Mouse (Mus musculus): Measurements from ENCODE around the gene Gm21964. TPM values are rescaled to one million over a fixed set of nuclear protein-coding genes. Genes with fewer than 3 reads are reported as not detected.

Gm21964 gene
- not detected in 2 replicates for polyA plus RNA-seq (2014; fragmentation: Nextera tagmentation; extraction: Ambion mirVana)

GRCm38 (mm10) chr8:110100907-110101306, at the start of gene Gm21964:
Gene Gm21964 (plus strand): TSS chr8:110101207.
- DNase-seq (ENCODE audit: low spot score) = no peak
- no peaks in the 10 kb centered on the region for H3K36me3 ChIP-seq (ENCODE audit: control insufficient read depth, insufficient read depth, low read length)
- H3K4me3 ChIP-seq (ENCODE audit: low read depth, low read length) = no peak within 1 kb of the TSS
- H3K4me2 ChIP-seq (ENCODE audit: low read length) = no peak within 1 kb of the TSS
- H3K4me1 ChIP-seq (replicated peaks; ENCODE audit: control insufficient read depth, insufficient read depth, low read length) = no peaks in the 10 kb centered on the region
- H3K9me3 ChIP-seq (ENCODE audit: control insufficient read depth, low read length) = no peaks in the 10 kb centered on the region
- no peaks in the 10 kb centered on the region for H3K27me3 ChIP-seq (replicated peaks; ENCODE audit: control insufficient read depth, insufficient read depth, low read length)
- H3K27ac ChIP-seq (ENCODE audit: low read depth) = no peak within 1 kb of the TSS
- no peak for ATAC-seq (replicated peaks; ENCODE audit: low FRiP score, low TSS enrichment, low read depth)
- H3K9ac ChIP-seq (ENCODE audit: low read length) = no peak within 1 kb of the TSS
- 83% methylated on average over 12 of the region's 12 CpGs for WGBS

GRCm38 (mm10) chr8:110051208-110051607, 49.8 kb upstream of the Gm21964 start:
- no peak overlapping the region for H3K4me2 ChIP-seq (ENCODE audit: low read length)
- DNase-seq (ENCODE audit: low spot score) (no peak), ATAC-seq (replicated peaks; ENCODE audit: low FRiP score, low TSS enrichment, low read depth) (no peak)
- H3K4me3 ChIP-seq (ENCODE audit: low read depth, low read length) = no peak overlapping the region
- no peak overlapping the region for H3K27ac ChIP-seq (ENCODE audit: low read depth)
- H3K27me3 ChIP-seq (replicated peaks; ENCODE audit: control insufficient read depth, insufficient read depth, low read length) = 0 out of 2 replicates have a peak, but pooled peaks cover 6% of the 10 kb centered on the region
- H3K9me3 ChIP-seq (ENCODE audit: control insufficient read depth, low read length) = no peaks in the 10 kb centered on the region
- WGBS = 65% methylated on average over 6 of the region's 6 CpGs
- H3K4me1 ChIP-seq (replicated peaks; ENCODE audit: control insufficient read depth, insufficient read depth, low read length) = no peaks in the 10 kb centered on the region
- H3K36me3 ChIP-seq (ENCODE audit: control insufficient read depth, insufficient read depth, low read length) = no peaks in the 10 kb centered on the region
- H3K9ac ChIP-seq (ENCODE audit: low read length) = no peak overlapping the region

GRCm38 (mm10) chr8:110058207-110058606, 42.8 kb upstream of the Gm21964 start:
- DNase-seq (ENCODE audit: low spot score) (no peak), ATAC-seq (replicated peaks; ENCODE audit: low FRiP score, low TSS enrichment, low read depth) (no peak)

GRCm38 (mm10) chr8:110064161-110064560, 36.8 kb upstream of the Gm21964 start:
- no peak for ATAC-seq (replicated peaks; ENCODE audit: low FRiP score, low TSS enrichment, low read depth)
- no peaks in the 10 kb centered on the region for H3K36me3 ChIP-seq (ENCODE audit: control insufficient read depth, insufficient read depth, low read length)
- no peak overlapping the region for H3K4me3 ChIP-seq (ENCODE audit: low read depth, low read length)
- no peak for DNase-seq (ENCODE audit: low spot score)
- no peaks in the 10 kb centered on the region for H3K27me3 ChIP-seq (replicated peaks; ENCODE audit: control insufficient read depth, insufficient read depth, low read length)
- H3K9me3 ChIP-seq (ENCODE audit: control insufficient read depth, low read length) = 0 out of 2 replicates have a peak, but pooled peaks cover 8% of the 10 kb centered on the region
- no peak overlapping the region for H3K27ac ChIP-seq (ENCODE audit: low read depth)
- H3K4me2 ChIP-seq (ENCODE audit: low read length) = no peak overlapping the region
- no peak overlapping the region for H3K9ac ChIP-seq (ENCODE audit: low read length)
- 62% methylated on average over 9 of the region's 9 CpGs for WGBS
- H3K4me1 ChIP-seq (replicated peaks; ENCODE audit: control insufficient read depth, insufficient read depth, low read length) = no peaks in the 10 kb centered on the region

More at GRCm38 (mm10) chr8:110058207-110058606, 42.8 kb upstream of the Gm21964 start:
- no peak overlapping the region for H3K4me3 ChIP-seq (ENCODE audit: low read depth, low read length)
- WGBS = 70% methylated on average over 8 of the region's 8 CpGs
- no peak overlapping the region for H3K27ac ChIP-seq (ENCODE audit: low read depth)
- H3K4me1 ChIP-seq (replicated peaks; ENCODE audit: control insufficient read depth, insufficient read depth, low read length) = no peaks in the 10 kb centered on the region
- H3K36me3 ChIP-seq (ENCODE audit: control insufficient read depth, insufficient read depth, low read length) = no peaks in the 10 kb centered on the region
- H3K9ac ChIP-seq (ENCODE audit: low read length) = no peak overlapping the region
- H3K9me3 ChIP-seq (ENCODE audit: control insufficient read depth, low read length) = 0 out of 2 replicates have a peak, but pooled peaks cover 6% of the 10 kb centered on the region
- H3K4me2 ChIP-seq (ENCODE audit: low read length) = no peak overlapping the region
- peaks cover 8% of the 10 kb centered on the region; the same call in 1 of the 2 replicates for H3K27me3 ChIP-seq (replicated peaks; ENCODE audit: control insufficient read depth, insufficient read depth, low read length)

- no peak overlapping the region for H3K4me3 ChIP-seq (ENCODE audit: low read depth, low read length)
- DNase-seq (ENCODE audit: low spot score) (no peak), ATAC-seq (replicated peaks; ENCODE audit: low FRiP score, low TSS enrichment, low read depth) (no peak)
- H3K9ac ChIP-seq (ENCODE audit: low read length) = no peak overlapping the region
- H3K9me3 ChIP-seq (ENCODE audit: control insufficient read depth, low read length) = 0 out of 2 replicates have a peak, but pooled peaks cover 8% of the 10 kb centered on the region
- no peaks in the 10 kb centered on the region for H3K4me1 ChIP-seq (replicated peaks; ENCODE audit: control insufficient read depth, insufficient read depth, low read length)
- no peaks in the 10 kb centered on the region for H3K36me3 ChIP-seq (ENCODE audit: control insufficient read depth, insufficient read depth, low read length)
- H3K4me2 ChIP-seq (ENCODE audit: low read length) = no peak overlapping the region
- WGBS = 91% methylated on average over 18 of the region's 18 CpGs
- H3K27ac ChIP-seq (ENCODE audit: low read depth) = no peak overlapping the region
- H3K27me3 ChIP-seq (replicated peaks; ENCODE audit: control insufficient read depth, insufficient read depth, low read length) = no peaks in the 10 kb centered on the region
Observed at GRCm38 (mm10) chr8:110064606-110065365, 36.2 kb upstream of the Gm21964 start.

GRCm38 (mm10) chr8:110065676-110066075, 35.3 kb upstream of the Gm21964 start:
- H3K9ac ChIP-seq (ENCODE audit: low read length) = no peak overlapping the region
- 0 out of 2 replicates have a peak, but pooled peaks cover 8% of the 10 kb centered on the region for H3K9me3 ChIP-seq (ENCODE audit: control insufficient read depth, low read length)
- no peak for DNase-seq (ENCODE audit: low spot score)
- H3K4me2 ChIP-seq (ENCODE audit: low read length) = no peak overlapping the region
- no peaks in the 10 kb centered on the region for H3K27me3 ChIP-seq (replicated peaks; ENCODE audit: control insufficient read depth, insufficient read depth, low read length)
- no peak for ATAC-seq (replicated peaks; ENCODE audit: low FRiP score, low TSS enrichment, low read depth)
- H3K27ac ChIP-seq (ENCODE audit: low read depth) = no peak overlapping the region
- H3K4me1 ChIP-seq (replicated peaks; ENCODE audit: control insufficient read depth, insufficient read depth, low read length) = no peaks in the 10 kb centered on the region
- WGBS = 85% methylated on average over 4 of the region's 4 CpGs
- no peaks in the 10 kb centered on the region for H3K36me3 ChIP-seq (ENCODE audit: control insufficient read depth, insufficient read depth, low read length)
- H3K4me3 ChIP-seq (ENCODE audit: low read depth, low read length) = no peak overlapping the region

- WGBS = 82% methylated on average over 4 of the region's 4 CpGs
Observed at GRCm38 (mm10) chr8:110069706-110070105, 31.3 kb upstream of the Gm21964 start.

GRCm38 (mm10) chr8:110071600-110071999, 29.4 kb upstream of the Gm21964 start:
- 0 out of 2 replicates have a peak, but pooled peaks have one; percentile 12 for ATAC-seq (replicated peaks; ENCODE audit: low FRiP score, low TSS enrichment, low read depth)
- H3K4me1 ChIP-seq (replicated peaks; ENCODE audit: control insufficient read depth, insufficient read depth, low read length) = no peaks in the 10 kb centered on the region
- no peak overlapping the region for H3K9ac ChIP-seq (ENCODE audit: low read length)
- WGBS = 15% methylated on average over 9 of the region's 9 CpGs
- no peaks in the 10 kb centered on the region for H3K27me3 ChIP-seq (replicated peaks; ENCODE audit: control insufficient read depth, insufficient read depth, low read length)
- 0 out of 2 replicates have a peak, but pooled peaks cover 2% of the 10 kb centered on the region for H3K9me3 ChIP-seq (ENCODE audit: control insufficient read depth, low read length)
- no peak overlapping the region for H3K4me3 ChIP-seq (ENCODE audit: low read depth, low read length)
- H3K4me2 ChIP-seq (ENCODE audit: low read length) = no peak overlapping the region
- DNase-seq (ENCODE audit: low spot score) = peak; percentile 74
- H3K27ac ChIP-seq (ENCODE audit: low read depth) = no peak overlapping the region
- H3K36me3 ChIP-seq (ENCODE audit: control insufficient read depth, insufficient read depth, low read length) = no peaks in the 10 kb centered on the region

More at GRCm38 (mm10) chr8:110069706-110070105, 31.3 kb upstream of the Gm21964 start:
- H3K36me3 ChIP-seq (ENCODE audit: control insufficient read depth, insufficient read depth, low read length) = no peaks in the 10 kb centered on the region
- H3K4me3 ChIP-seq (ENCODE audit: low read depth, low read length) = no peak overlapping the region
- no peak overlapping the region for H3K27ac ChIP-seq (ENCODE audit: low read depth)
- H3K4me2 ChIP-seq (ENCODE audit: low read length) = no peak overlapping the region
- H3K9ac ChIP-seq (ENCODE audit: low read length) = no peak overlapping the region
- 0 out of 2 replicates have a peak, but pooled peaks cover 2% of the 10 kb centered on the region for H3K9me3 ChIP-seq (ENCODE audit: control insufficient read depth, low read length)
- H3K4me1 ChIP-seq (replicated peaks; ENCODE audit: control insufficient read depth, insufficient read depth, low read length) = no peaks in the 10 kb centered on the region
- no peaks in the 10 kb centered on the region for H3K27me3 ChIP-seq (replicated peaks; ENCODE audit: control insufficient read depth, insufficient read depth, low read length)
- DNase-seq (ENCODE audit: low spot score) = no peak
- ATAC-seq (replicated peaks; ENCODE audit: low FRiP score, low TSS enrichment, low read depth) = no peak
